Mouse (Mus musculus) adrenal gland, postnatal 25 days (tissue): ENCODE measurements around the gene Olfr248. TPM values are rescaled to one million over a fixed set of nuclear protein-coding genes. Genes with fewer than 3 reads are reported as not detected.
"Not testable (repeated sequence)": the region's sequence is repeated elsewhere in the genome, so short reads cannot be mapped to it uniquely, and the experiment has no call there.

Experiments used
- DNase-seq: peaks from one replicate; pipeline ENCODE4 v3.0.0; 2021; ENCODE audit warnings: mixed read lengths
- long read RNA-seq: library from polyadenylated mRNA; stranded (forward); transcript quantifications from one replicate; pipeline ENCODE4 v2.0.0, GENCODE M21; 2021
- total RNA-seq: library from RNA; stranded (reverse); gene quantifications from 2 replicates; pipeline ENCODE4 v1.2.3, GENCODE M21; 2021

The Olfr248 gene
- not detected in 2 replicates for total RNA-seq
- long read RNA-seq: 0 reads

- DNase-seq: no peak
Observed at GRCm38 (mm10) chr1:174390746-174391145, at the start of gene Olfr248. Olfr248 (plus strand) TSS chr1:174391046.

DNA sequence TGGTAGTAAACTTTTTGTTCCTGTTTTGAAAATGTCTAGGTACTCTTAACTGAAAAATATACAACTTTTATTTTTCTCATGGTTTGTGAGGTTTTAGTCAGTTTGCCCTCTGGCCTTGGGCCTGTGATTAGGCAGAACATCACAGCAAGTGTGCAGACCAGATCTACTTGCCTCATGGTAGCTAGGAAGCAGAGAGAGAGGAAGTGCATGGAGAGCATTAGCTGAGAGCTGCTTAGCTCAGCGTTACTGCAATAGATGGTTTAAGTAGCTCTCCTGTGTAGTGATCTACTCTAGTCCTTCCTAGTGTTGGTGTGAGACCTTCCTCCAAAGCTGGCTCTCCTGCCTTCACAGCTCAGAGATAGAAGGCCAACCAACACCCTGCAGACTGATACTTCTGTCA, 37.2 kb upstream of the Olfr248 start:
- DNase-seq: not testable (repeated sequence)

- no peak for DNase-seq
Observed at GRCm38 (mm10) chr1:174354640-174355039, 36.2 kb upstream of the Olfr248 start.

DNA sequence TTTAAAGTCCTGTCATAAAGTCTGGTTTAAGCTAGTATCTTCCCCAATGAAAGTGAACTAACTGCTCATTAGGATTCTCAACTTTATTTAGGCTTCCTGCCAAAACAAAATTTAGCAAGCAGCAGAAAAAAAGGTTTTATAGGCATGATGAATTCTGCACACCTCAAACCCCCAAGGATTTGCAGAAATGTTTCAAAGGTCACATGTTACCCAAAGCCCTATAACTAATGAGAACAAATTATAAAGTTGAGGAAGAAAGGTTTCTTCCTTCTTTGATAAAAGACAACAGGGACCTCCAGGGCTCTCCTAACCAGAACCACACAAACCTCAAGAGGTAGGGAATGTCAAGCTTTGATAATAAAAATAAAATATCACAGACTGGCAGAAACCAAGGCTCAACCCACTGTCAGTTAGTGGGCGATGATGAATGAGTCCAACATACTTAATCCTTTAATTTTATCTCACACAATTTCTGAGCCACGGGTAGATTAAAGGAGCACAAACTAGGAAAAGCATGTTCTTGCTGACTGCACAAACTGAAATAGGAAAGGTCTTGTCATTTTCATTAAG, 25.9 kb upstream of the Olfr248 start, which contains the start of gene Olfr417:
TSS of gene Olfr417 (plus strand) at position 241 of the 570 bp plus-strand sequence.
- no peak for DNase-seq

GRCm38 (mm10) chr1:174373799-174374198, 17.0 kb upstream of the Olfr248 start:
- no peak for DNase-seq

DNA sequence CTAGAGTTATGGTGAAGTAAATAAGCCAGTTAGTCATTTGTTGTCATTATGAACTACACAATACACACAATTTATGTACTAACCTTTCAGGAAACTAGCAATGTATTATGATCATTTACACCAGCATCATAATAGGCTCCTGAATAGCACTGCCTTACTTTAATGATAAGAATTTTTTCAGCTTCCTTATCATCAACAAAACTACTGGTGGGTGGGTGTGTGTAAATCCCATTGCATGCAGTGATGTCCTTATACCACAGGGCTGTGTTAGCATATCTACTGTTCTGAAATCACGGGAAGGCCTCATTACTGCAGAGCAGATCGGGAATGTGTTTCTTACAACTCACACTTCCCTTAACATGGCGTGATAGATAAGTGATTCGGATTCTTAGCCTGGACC, 32.1 kb downstream of the Olfr248 start:
- no peak for DNase-seq

DNA sequence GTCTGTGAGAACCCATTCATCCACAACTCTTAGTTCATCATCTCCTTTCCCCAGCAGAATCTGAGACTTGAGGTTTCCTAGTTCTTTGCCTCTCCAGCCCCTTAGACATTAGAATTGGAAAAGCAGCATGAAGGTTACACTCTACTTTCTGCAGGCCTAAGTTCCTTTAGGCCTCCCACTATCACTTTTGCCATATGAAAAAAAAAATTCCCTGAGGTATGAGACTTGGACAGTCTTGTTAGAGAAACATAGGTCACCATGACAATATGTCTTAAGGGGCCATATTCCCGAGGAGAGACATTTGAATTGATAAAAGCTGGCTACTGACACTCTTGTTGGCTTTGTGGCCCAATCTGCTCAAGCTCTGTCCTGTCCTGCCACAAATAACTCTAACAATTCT, 32.9 kb downstream of the Olfr248 start, which contains the start of gene Olfr414:
TSS of gene Olfr414 (plus strand) at position 301 of the 400 bp plus-strand sequence.
- no peak for DNase-seq

GRCm38 (mm10) chr1:174426180-174426986, 35.5 kb downstream of the Olfr248 start:
- no peak for DNase-seq

GRCm38 (mm10) chr1:174427402-174427801, 36.6 kb downstream of the Olfr248 start:
- no peak for DNase-seq

GRCm38 (mm10) chr1:174428407-174428806, 37.6 kb downstream of the Olfr248 start:
- DNase-seq: no peak

DNA sequence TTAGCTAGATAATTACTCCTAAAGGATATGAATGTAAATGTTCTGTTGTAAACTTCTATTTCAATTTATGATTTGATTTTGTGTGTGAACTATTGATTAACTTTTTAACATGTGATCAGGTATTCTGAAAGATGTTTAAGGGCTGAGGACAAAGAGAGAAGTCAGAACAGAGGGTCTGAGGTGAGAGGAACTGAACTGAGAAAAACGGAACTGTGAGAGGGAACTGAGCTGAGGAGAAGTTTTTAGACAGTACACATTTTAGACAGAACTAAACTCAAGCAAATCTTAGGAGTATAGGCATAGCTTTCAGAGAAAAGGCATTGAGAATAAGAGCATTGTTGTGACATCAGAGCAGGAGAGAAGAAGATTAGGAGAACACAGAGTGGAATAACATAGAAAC, 43.3 kb downstream of the Olfr248 start:
- DNase-seq: no peak

Other genes starting within 250 kb of the Olfr248 start
- gene Olfr420, start 235.4 kb upstream of the Olfr248 start, total RNA-seq: not detected in 2 replicates
- 0.97 and 1.4 TPM in 2 replicates for gene Spta1, start 218.3 kb upstream of the Olfr248 start, total RNA-seq
- not detected in 2 replicates for gene Olfr419, start 139.0 kb upstream of the Olfr248 start, total RNA-seq
- gene Mptx1, start 60.5 kb upstream of the Olfr248 start, total RNA-seq: not detected in 2 replicates
- not detected in 2 replicates for gene Olfr417, start 25.9 kb upstream of the Olfr248 start, total RNA-seq
- gene Olfr414, start 33.0 kb downstream of the Olfr248 start, total RNA-seq: not detected in 2 replicates
- gene Olfr220, start 51.0 kb downstream of the Olfr248 start, total RNA-seq: not detected in 2 replicates
- gene Fmn2, start 110.8 kb downstream of the Olfr248 start, total RNA-seq: 3.4 and 5.0 TPM in 2 replicates